Mouse (Mus musculus) liver, embryonic 12.5 days (tissue): Measurements from ENCODE around the gene Plpp3. TPM values are rescaled to one million over a fixed set of nuclear protein-coding genes. Genes with fewer than 3 reads are reported as not detected.
A peak's percentile ranks its signal among the peaks of the same experiment; 100 is the strongest.

Experiments used
- ATAC-seq: fragments of 200-750 bp; cut with Nextera tagmentation; 2 replicates; pipeline ENCODE4 v1.8.0; 2017; ENCODE audit warnings: moderate number of reproducible peaks, mild to moderate bottlenecking, moderate library complexity
- H3K27ac ChIP-seq: fragments of 300-500 bp; sonication (generic); 2 replicates; pipeline ENCODE4 v1.5.1; 2016; ENCODE audit warnings: mild to moderate bottlenecking
- H3K27me3 ChIP-seq: fragments of 300-500 bp; sonication (generic); replicated peaks from 2 replicates; pipeline ENCODE4 v1.6.1; 2016; ENCODE audit warnings: mild to moderate bottlenecking, moderate library complexity
- H3K36me3 ChIP-seq: fragments of 300-500 bp; sonication (generic); 2 replicates; pipeline ENCODE4 v1.6.1; 2016; ENCODE audit warnings: mild to moderate bottlenecking, moderate library complexity
- H3K4me1 ChIP-seq: fragments of 300-500 bp; sonication (generic); 2 replicates; pipeline ENCODE4 v1.6.1; 2016
- H3K4me2 ChIP-seq: fragments of 300-500 bp; sonication (generic); 2 replicates; pipeline ENCODE4 v1.6.1; 2016; ENCODE audit warnings: mild to moderate bottlenecking, moderate library complexity
- H3K4me3 ChIP-seq: fragments of 300-500 bp; sonication (generic); 2 replicates; pipeline ENCODE4 v1.5.1; 2016; ENCODE audit warnings: mild to moderate bottlenecking, moderate library complexity
- H3K9ac ChIP-seq: fragments of 300-500 bp; sonication (generic); 2 replicates; pipeline ENCODE4 v1.6.1; 2016; ENCODE audit warnings: mild to moderate bottlenecking, moderate library complexity
- H3K9me3 ChIP-seq: fragments of 300-500 bp; sonication (generic); replicated peaks from 2 replicates; pipeline ENCODE4 v1.6.1; 2016; ENCODE audit warnings: mild to moderate bottlenecking, moderate library complexity
- WGBS: fragments of 180-500 bp; shearing (Covaris S2); methylation state at CpG from one replicate; pipeline ENCODE4 v1.1.7; 2016; ENCODE audit not compliant: insufficient replicate concordance; 5-methylcytosine and 5-hydroxymethylcytosine counted together
- polyA plus RNA-seq: library from polyadenylated mRNA; unstranded; fragments of >200 nt; fragmentation: Nextera tagmentation; extraction: Ambion mirVana; gene quantifications from 2 replicates; pipeline ENCODE4 v1.2.1, GENCODE M21; 2016

Plpp3 gene
- polyA plus RNA-seq, 1 experiment from 2014 or later: 14.5 TPM

GRCm38 (mm10) chr4:105208977-105209376 lies 51.8 kb downstream of the Plpp3 start:
- Histone ChIP-seq H3K4me1 (peaks cover 28% of the 10 kb centered on the region; the same call in 1 of the 2 replicates), H3K27me3 (no peaks in the 10 kb centered on the region), H3K9me3 (no peaks in the 10 kb centered on the region), H3K4me3 (no peak overlapping the region), H3K27ac (no peak overlapping the region), H3K4me2 (no peak overlapping the region), H3K9ac (no peak overlapping the region), H3K36me3 (peaks cover 12% of the 10 kb centered on the region; the same call in 1 of the 2 replicates)
- 72% methylated on average over 5 of the region's 5 CpGs for WGBS
- ATAC-seq: no peak

DNA sequence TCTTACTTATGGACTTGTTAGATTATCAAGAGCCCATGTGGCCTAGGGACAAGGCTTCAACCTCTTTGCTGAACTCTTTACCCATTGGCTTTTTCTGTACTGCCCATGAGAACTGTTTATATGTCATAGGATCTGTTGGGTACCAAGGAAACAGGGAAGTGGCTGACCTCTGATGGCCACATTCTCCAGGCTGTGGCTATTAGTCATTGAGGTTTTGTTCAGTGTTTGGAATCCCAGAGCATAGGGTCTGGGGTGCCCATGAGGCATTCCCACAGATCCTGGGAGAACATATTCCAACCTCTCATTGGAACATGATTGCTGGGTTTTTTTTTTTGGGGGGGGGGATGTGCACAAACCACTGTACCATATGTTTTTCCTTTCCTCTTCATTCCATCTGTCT lies 56.2 kb downstream of the Plpp3 start:
- no peaks in the 10 kb centered on the region for H3K9me3 ChIP-seq
- peaks cover 9% of the 10 kb centered on the region; the same call in 1 of the 2 replicates for H3K4me1 ChIP-seq
- H3K36me3 ChIP-seq: peaks cover 12% of the 10 kb centered on the region; the same call in 1 of the 2 replicates
- no peak overlapping the region for H3K27ac ChIP-seq
- no peak overlapping the region for H3K9ac ChIP-seq
- H3K4me3 ChIP-seq: no peak overlapping the region
- no peak for ATAC-seq
- H3K4me2 ChIP-seq: no peak overlapping the region
- no peaks in the 10 kb centered on the region for H3K27me3 ChIP-seq

DNA sequence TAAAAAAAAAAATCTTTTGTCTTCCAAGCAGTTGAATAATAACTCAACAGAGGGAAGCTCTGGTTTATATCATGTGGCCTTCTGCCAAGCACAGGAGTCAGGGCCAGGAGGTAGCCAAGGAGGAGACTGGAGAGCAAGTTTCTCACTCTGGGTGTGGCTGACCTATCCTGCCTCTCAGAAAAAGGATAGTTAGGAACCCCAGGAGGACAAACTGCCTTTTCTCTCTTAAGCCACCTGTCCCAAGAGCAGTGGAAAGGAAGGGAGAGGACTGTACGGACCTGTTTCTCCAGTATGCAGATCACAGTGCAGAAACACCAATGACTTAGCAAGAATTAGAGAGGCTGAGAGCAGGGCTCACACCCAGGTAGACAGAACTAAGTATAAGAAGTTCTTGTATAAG lies 57.3 kb downstream of the Plpp3 start:
- 59% methylated on average over 1 of the region's 1 CpGs for WGBS
- H3K27ac ChIP-seq: no peak overlapping the region

GRCm38 (mm10) chr4:105215726-105216410 lies 58.7 kb downstream of the Plpp3 start:
- 61% methylated on average over 12 of the region's 12 CpGs for WGBS
- H3K4me3 ChIP-seq: no peak overlapping the region
- H3K27me3 ChIP-seq: no peaks in the 10 kb centered on the region
- H3K36me3 ChIP-seq: peaks cover 12% of the 10 kb centered on the region; the same call in 1 of the 2 replicates
- H3K9me3 ChIP-seq: no peaks in the 10 kb centered on the region
- no peak overlapping the region for H3K27ac ChIP-seq
- no peak overlapping the region for H3K4me2 ChIP-seq
- H3K9ac ChIP-seq: no peak overlapping the region
- H3K4me1 ChIP-seq: peaks cover 9% of the 10 kb centered on the region; the same call in 1 of the 2 replicates
- ATAC-seq: no peak

More for the DNA sequence above, 57.3 kb downstream of the Plpp3 start:
- Histone ChIP-seq H3K4me1 (peaks cover 9% of the 10 kb centered on the region; the same call in 1 of the 2 replicates), H3K4me3 (no peak overlapping the region), H3K4me2 (no peak overlapping the region), H3K36me3 (peaks cover 7% of the 10 kb centered on the region; the same call in 1 of the 2 replicates), H3K27me3 (no peaks in the 10 kb centered on the region), H3K9ac (no peak overlapping the region), H3K9me3 (no peaks in the 10 kb centered on the region)
- no peak for ATAC-seq

GRCm38 (mm10) chr4:105218202-105218601 lies 61.1 kb downstream of the Plpp3 start:
- Histone ChIP-seq H3K9ac (no peak overlapping the region), H3K4me1 (peaks cover 10% of the 10 kb centered on the region), H3K27ac (no peak overlapping the region), H3K4me2 (no peak overlapping the region), H3K4me3 (no peak overlapping the region), H3K27me3 (no peaks in the 10 kb centered on the region), H3K9me3 (no peaks in the 10 kb centered on the region), H3K36me3 (peaks cover 26% of the 10 kb centered on the region; the same call in 1 of the 2 replicates)
- WGBS: 59% methylated on average over 10 of the region's 10 CpGs
- no peak for ATAC-seq

- no peak overlapping the region for H3K9ac ChIP-seq
- peaks cover 15% of the 10 kb centered on the region for H3K4me1 ChIP-seq
- H3K27ac ChIP-seq: no peak overlapping the region
- no peaks in the 10 kb centered on the region for H3K27me3 ChIP-seq
- peaks cover 31% of the 10 kb centered on the region; the same call in 1 of the 2 replicates for H3K36me3 ChIP-seq
- H3K9me3 ChIP-seq: no peaks in the 10 kb centered on the region
- 79% methylated on average over 13 of the region's 13 CpGs for WGBS
- no peak for ATAC-seq
- no peak overlapping the region for H3K4me3 ChIP-seq
- H3K4me2 ChIP-seq: no peak overlapping the region
These were observed 62.2 kb downstream of the Plpp3 start for GRCm38 (mm10) chr4:105219316-105219715.

- 69% methylated on average over 3 of the region's 3 CpGs for WGBS
- peaks cover 11% of the 10 kb centered on the region; the same call in 1 of the 2 replicates for H3K4me1 ChIP-seq
- peaks cover 31% of the 10 kb centered on the region; the same call in 1 of the 2 replicates for H3K36me3 ChIP-seq
- H3K4me2 ChIP-seq: no peak overlapping the region
- no peak for ATAC-seq
- H3K4me3 ChIP-seq: no peak overlapping the region
- H3K9me3 ChIP-seq: no peaks in the 10 kb centered on the region
- H3K9ac ChIP-seq: no peak overlapping the region
- no peaks in the 10 kb centered on the region for H3K27me3 ChIP-seq
- H3K27ac ChIP-seq: no peak overlapping the region
These were observed 63.7 kb downstream of the Plpp3 start for GRCm38 (mm10) chr4:105220849-105221248.

DNA sequence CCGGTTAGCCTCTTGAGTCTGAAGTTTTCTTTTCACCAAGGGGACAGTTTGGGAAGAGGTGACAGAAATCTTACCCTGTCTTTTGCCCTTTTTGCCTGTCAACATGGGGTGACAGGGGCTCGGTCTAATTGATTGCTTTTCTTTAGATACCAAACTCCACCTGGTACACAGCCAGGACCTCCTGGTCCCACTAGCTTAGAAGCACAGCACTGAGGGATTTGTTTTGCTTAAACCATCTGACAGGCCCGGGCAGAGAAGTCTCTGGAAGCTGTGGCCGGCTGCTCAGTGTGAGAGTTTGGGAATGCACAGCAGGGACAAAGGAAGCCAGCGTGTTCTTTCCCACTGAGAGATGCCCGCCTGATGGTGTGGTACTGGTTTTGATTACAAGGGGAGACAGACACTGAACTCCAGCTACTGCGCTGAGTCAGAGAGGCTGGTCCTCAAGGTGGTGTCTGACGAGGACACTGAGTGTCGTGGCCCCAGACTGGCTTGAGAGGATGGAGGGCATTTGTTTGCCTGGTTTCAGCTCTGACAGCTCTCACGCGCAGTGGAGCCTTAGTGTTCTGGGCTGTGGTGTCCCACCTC lies 64.2 kb downstream of the Plpp3 start:
- no peak overlapping the region for H3K4me3 ChIP-seq
- H3K4me2 ChIP-seq: no peak overlapping the region
- no peaks in the 10 kb centered on the region for H3K27me3 ChIP-seq
- 69% methylated on average over 11 of the region's 11 CpGs for WGBS
- no peaks in the 10 kb centered on the region for H3K9me3 ChIP-seq
- H3K27ac ChIP-seq: no peak overlapping the region
- H3K9ac ChIP-seq: no peak overlapping the region
- peaks cover 31% of the 10 kb centered on the region; the same call in 1 of the 2 replicates for H3K36me3 ChIP-seq
- peaks cover 12% of the 10 kb centered on the region; the same call in 1 of the 2 replicates for H3K4me1 ChIP-seq
- no peak for ATAC-seq

DNA sequence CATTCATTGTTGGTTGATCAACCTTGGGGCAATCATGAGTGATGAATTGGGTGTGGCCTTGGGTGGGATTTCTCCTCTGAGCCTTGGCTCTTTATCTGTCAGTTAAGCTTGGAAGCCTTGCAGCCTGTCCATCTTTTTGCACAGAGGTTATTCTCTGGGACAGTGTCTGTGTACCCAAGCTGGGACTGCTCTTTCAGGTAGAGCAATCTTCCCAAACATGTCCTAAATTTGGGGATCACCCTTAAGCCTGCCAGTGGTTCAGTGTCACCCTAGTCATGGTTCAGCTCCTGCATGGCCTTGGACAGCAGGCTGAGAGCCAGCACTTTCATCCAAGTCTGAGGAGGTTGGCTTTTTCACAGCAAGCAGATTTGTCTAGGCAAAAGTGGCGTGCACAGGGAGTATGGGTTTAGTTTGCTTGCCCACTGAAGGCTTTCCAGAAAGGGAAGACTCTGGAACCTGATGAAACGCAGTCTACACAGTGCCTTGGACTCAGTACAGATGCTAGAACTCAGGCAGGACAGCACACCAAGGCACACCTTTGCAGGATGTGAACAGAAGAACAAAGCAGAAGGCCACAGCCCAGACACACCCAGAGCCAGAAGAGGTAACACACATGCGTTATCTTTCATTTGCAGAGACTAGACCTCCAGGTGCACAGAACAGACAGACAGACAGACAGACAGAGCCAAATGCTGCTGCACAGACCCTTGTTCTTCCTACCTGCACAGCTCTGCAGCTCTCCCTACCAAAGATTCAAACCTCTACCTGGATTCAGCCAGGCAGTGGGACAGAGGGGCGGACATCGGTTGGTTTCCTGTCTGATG lies 66.2 kb downstream of the Plpp3 start:
- H3K4me2 ChIP-seq: no peak overlapping the region
- ATAC-seq: no peak

DNA sequence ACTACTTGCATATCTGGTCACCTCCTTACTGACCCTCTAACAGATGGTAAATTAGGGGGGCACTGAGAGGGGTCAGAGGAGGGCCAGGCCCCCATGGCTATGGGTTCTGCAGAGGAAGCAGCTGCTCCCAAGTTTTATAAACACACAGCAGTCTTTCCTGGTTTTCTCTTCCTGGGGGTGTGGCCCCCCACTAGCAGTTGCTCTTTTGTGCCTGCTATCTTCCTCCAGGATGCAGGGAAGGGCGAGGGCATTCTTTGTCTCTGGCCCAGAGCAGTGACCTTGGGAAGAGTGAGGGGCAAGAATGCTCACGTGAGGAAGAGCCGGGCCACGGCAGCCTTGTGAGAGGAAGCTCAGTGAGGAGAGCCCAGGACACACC lies 66.8 kb downstream of the Plpp3 start:
- Histone ChIP-seq H3K36me3 (peaks cover 42% of the 10 kb centered on the region; the same call in 1 of the 2 replicates), H3K4me1 (peaks cover 16% of the 10 kb centered on the region; the same call in 1 of the 2 replicates), H3K9ac (no peak overlapping the region), H3K27me3 (no peaks in the 10 kb centered on the region), H3K4me2 (no peak overlapping the region), H3K4me3 (no peak overlapping the region), H3K9me3 (no peaks in the 10 kb centered on the region), H3K27ac (no peak overlapping the region)
- WGBS: 35% methylated on average over 4 of the region's 4 CpGs
- ATAC-seq: no peak

More for the DNA sequence above, 66.2 kb downstream of the Plpp3 start:
- no peaks in the 10 kb centered on the region for H3K9me3 ChIP-seq
- H3K36me3 ChIP-seq: peaks cover 40% of the 10 kb centered on the region; the same call in 1 of the 2 replicates
- no peak overlapping the region for H3K9ac ChIP-seq
- whole genome bisulfite sequencing: 63% methylated on average over 5 of the region's 5 CpGs
- no peak overlapping the region for H3K27ac ChIP-seq
- peaks cover 16% of the 10 kb centered on the region; the same call in 1 of the 2 replicates for H3K4me1 ChIP-seq
- no peaks in the 10 kb centered on the region for H3K27me3 ChIP-seq
- H3K4me3 ChIP-seq: no peak overlapping the region

DNA sequence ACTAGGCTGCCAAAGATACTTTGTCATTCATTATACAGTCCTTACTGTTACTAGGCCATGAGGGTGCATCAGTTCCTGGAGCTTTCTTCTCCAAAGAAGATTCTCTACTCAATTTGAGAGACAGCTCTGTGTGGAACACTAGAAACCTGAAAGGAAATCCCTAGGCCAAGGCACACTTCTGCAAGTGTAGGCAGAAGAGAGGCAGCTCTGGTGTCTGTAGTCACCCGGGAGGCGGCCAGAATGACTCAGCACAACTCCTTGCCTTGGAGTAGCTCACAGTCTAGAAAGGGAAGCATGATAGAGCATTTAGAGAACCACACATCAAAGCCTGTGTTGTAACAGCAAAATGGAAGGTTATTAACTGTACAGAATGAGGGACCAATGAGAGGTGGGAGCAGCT lies 68.4 kb downstream of the Plpp3 start:
- no peaks in the 10 kb centered on the region for H3K9me3 ChIP-seq
- H3K36me3 ChIP-seq: peaks cover 36% of the 10 kb centered on the region
- H3K27ac ChIP-seq: no peak overlapping the region
- peak; percentile 64 for ATAC-seq
- H3K4me2 ChIP-seq: no peak overlapping the region
- 21% methylated on average over 2 of the region's 2 CpGs for WGBS
- H3K9ac ChIP-seq: no peak overlapping the region
- H3K4me3 ChIP-seq: no peak overlapping the region
- peaks cover 16% of the 10 kb centered on the region; the same call in 1 of the 2 replicates for H3K4me1 ChIP-seq
- no peaks in the 10 kb centered on the region for H3K27me3 ChIP-seq
